Mouse (Mus musculus): ENCODE results near the gene Emp2.

- TF ChIP-seq POLR2A (IDR thresholded peaks at IDR 0.05; ENCODE audit: insufficient read depth, low read length) (no peak), CTCF (IDR thresholded peaks at IDR 0.05; ENCODE audit: low read depth, low read length) (no peak)
Observed at GRCm38 (mm10) chr16:10253993-10254392, 59.8 kb downstream of the Emp2 start.
